Mouse (Mus musculus): Measurements from ENCODE around the gene Arhgef5. TPM values are rescaled to one million over a fixed set of nuclear protein-coding genes. Genes with fewer than 3 reads are reported as not detected.
A peak's percentile ranks its signal among the peaks of the same experiment; 100 is the strongest.

The Arhgef5 gene
- polyA plus RNA-seq, 1 experiment from 2014 or later = 18.4 TPM

- WGBS = 29% methylated on average over 3 of the region's 3 CpGs
- H3K4me3 ChIP-seq (replicated peaks) = no peak overlapping the region
- peaks cover 13% of the 10 kb centered on the region for H3K4me1 ChIP-seq (replicated peaks)
- 0 out of 2 replicates have a peak overlapping the region, but pooled peaks have one; percentile 14 for H3K4me2 ChIP-seq (replicated peaks)
- peak; percentile 86 for ATAC-seq
- no peaks in the 10 kb centered on the region for H3K27me3 ChIP-seq (replicated peaks)
- H3K36me3 ChIP-seq = peaks cover 13% of the 10 kb centered on the region
- H3K9me3 ChIP-seq = no peaks in the 10 kb centered on the region
- H3K27ac ChIP-seq = peak overlapping the region; percentile 76
- no peak overlapping the region for H3K9ac ChIP-seq
Measured at GRCm38 (mm10) chr6:43292041-43292440, 26.7 kb downstream of the Arhgef5 start.

DNA sequence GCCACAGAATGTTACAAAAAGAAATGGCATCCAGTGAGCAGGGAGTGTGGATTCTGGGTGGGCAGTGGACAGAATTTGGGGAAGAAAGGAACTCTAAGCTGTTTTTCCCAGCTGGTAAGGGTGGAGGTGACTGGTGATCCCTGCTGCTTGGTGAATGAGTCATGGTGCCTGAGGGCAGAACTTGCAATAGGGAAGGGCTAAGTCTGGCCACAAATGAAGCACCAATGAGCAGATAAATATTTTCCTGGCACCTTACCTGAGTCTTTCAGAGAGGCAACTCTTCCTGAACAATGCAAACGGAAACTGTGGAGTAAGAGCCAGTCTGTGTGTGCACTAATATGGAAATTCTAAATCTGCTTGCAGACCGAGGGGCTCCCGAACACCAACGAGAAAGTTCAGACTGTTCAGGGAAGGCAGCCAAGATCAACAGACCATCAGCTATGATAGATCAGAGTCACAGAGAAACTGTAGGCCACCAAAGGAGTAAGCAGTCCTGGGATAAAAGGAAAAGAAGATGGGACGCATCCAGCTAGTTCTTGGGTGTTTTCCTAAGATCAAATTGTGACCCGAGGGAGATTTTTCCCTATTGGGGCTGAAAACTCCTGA is 27.2 kb downstream of the Arhgef5 start:
- WGBS = 46% methylated on average over 6 of the region's 6 CpGs

GRCm38 (mm10) chr6:43293175-43293574 is 27.8 kb downstream of the Arhgef5 start:
- Histone ChIP-seq H3K27me3 (replicated peaks) (no peaks in the 10 kb centered on the region), H3K4me2 (replicated peaks) (no peak overlapping the region), H3K4me3 (replicated peaks) (no peak overlapping the region), H3K36me3 (peaks cover 10% of the 10 kb centered on the region), H3K9me3 (no peaks in the 10 kb centered on the region), H3K9ac (no peak overlapping the region), H3K4me1 (replicated peaks) (peaks cover 13% of the 10 kb centered on the region), H3K27ac (peak overlapping the region; percentile 76)
- ATAC-seq = peak; percentile 42
- 62% methylated on average over 7 of the region's 7 CpGs for WGBS

More for the DNA sequence above, 27.2 kb downstream of the Arhgef5 start:
- H3K27me3 ChIP-seq (replicated peaks) = no peaks in the 10 kb centered on the region
- peak overlapping the region; percentile 76 for H3K27ac ChIP-seq
- 0 out of 2 replicates have a peak overlapping the region, but pooled peaks have one; percentile 14 for H3K4me2 ChIP-seq (replicated peaks)
- no peaks in the 10 kb centered on the region for H3K9me3 ChIP-seq
- H3K9ac ChIP-seq = no peak overlapping the region
- no peak overlapping the region for H3K4me3 ChIP-seq (replicated peaks)
- peak; percentile 80 for ATAC-seq
- peaks cover 11% of the 10 kb centered on the region for H3K36me3 ChIP-seq
- peaks cover 13% of the 10 kb centered on the region for H3K4me1 ChIP-seq (replicated peaks)

- no peaks in the 10 kb centered on the region for H3K36me3 ChIP-seq
- H3K4me2 ChIP-seq (replicated peaks) = no peak overlapping the region
- H3K9ac ChIP-seq = no peak overlapping the region
- peaks cover 13% of the 10 kb centered on the region for H3K4me1 ChIP-seq (replicated peaks)
- no peak overlapping the region; the same call in 1 of the 2 replicates for H3K27ac ChIP-seq
- WGBS = 23% methylated on average over 5 of the region's 5 CpGs
- 0 out of 2 replicates have a peak, but pooled peaks have one; percentile 3 for ATAC-seq
- no peak overlapping the region for H3K4me3 ChIP-seq (replicated peaks)
- H3K27me3 ChIP-seq (replicated peaks) = no peaks in the 10 kb centered on the region
- no peaks in the 10 kb centered on the region for H3K9me3 ChIP-seq
Measured at GRCm38 (mm10) chr6:43295908-43296307, 30.5 kb downstream of the Arhgef5 start.

- Histone ChIP-seq H3K9ac (no peak overlapping the region), H3K4me1 (replicated peaks) (peaks cover 13% of the 10 kb centered on the region), H3K4me3 (replicated peaks) (no peak overlapping the region), H3K4me2 (replicated peaks) (no peak overlapping the region), H3K27me3 (replicated peaks) (no peaks in the 10 kb centered on the region), H3K36me3 (no peaks in the 10 kb centered on the region), H3K27ac (no peak overlapping the region), H3K9me3 (no peaks in the 10 kb centered on the region)
- no peak; the same call in none of the 2 replicates for ATAC-seq
- WGBS = 34% methylated on average over 7 of the region's 7 CpGs
Measured at GRCm38 (mm10) chr6:43296798-43297507, 31.6 kb downstream of the Arhgef5 start.

- no peak overlapping the region for H3K27ac ChIP-seq
- H3K4me2 ChIP-seq (replicated peaks) = no peak overlapping the region
- H3K27me3 ChIP-seq (replicated peaks) = no peaks in the 10 kb centered on the region
- H3K36me3 ChIP-seq = no peaks in the 10 kb centered on the region
- H3K4me3 ChIP-seq (replicated peaks) = no peak overlapping the region
- ATAC-seq = peak; percentile 39
- H3K4me1 ChIP-seq (replicated peaks) = peaks cover 13% of the 10 kb centered on the region
- no peak overlapping the region for H3K9ac ChIP-seq
- H3K9me3 ChIP-seq = no peaks in the 10 kb centered on the region
- WGBS = 46% methylated on average over 2 of the region's 2 CpGs
Measured at GRCm38 (mm10) chr6:43297508-43297850, 32.1 kb downstream of the Arhgef5 start.

- Histone ChIP-seq H3K9ac (no peak within 1 kb of the TSS), H3K27me3 (replicated peaks) (no peaks in the 10 kb centered on the region), H3K4me1 (replicated peaks) (no peaks in the 10 kb centered on the region), H3K4me2 (replicated peaks) (no peak within 1 kb of the TSS), H3K36me3 (no peaks in the 10 kb centered on the region), H3K4me3 (replicated peaks) (no peak within 1 kb of the TSS), H3K9me3 (no peaks in the 10 kb centered on the region), H3K27ac (no peak within 1 kb of the TSS)
- ATAC-seq = no peak
- 64% methylated on average over 16 of the region's 16 CpGs for WGBS
Measured at GRCm38 (mm10) chr6:43309454-43309853, 44.1 kb downstream of the Arhgef5 start, which contains the start of gene Nobox. Gene Nobox (minus strand): TSS chr6:43309554.

- Histone ChIP-seq H3K36me3 (no peaks in the 10 kb centered on the region), H3K27ac (no peak overlapping the region), H3K4me1 (replicated peaks) (no peaks in the 10 kb centered on the region), H3K9ac (no peak overlapping the region), H3K9me3 (no peaks in the 10 kb centered on the region), H3K4me3 (replicated peaks) (no peak overlapping the region), H3K27me3 (replicated peaks) (no peaks in the 10 kb centered on the region), H3K4me2 (replicated peaks) (no peak overlapping the region)
- WGBS = 35% methylated on average over 6 of the region's 6 CpGs
- no peak for ATAC-seq
Measured at GRCm38 (mm10) chr6:43310071-43310470, 44.7 kb downstream of the Arhgef5 start.

DNA sequence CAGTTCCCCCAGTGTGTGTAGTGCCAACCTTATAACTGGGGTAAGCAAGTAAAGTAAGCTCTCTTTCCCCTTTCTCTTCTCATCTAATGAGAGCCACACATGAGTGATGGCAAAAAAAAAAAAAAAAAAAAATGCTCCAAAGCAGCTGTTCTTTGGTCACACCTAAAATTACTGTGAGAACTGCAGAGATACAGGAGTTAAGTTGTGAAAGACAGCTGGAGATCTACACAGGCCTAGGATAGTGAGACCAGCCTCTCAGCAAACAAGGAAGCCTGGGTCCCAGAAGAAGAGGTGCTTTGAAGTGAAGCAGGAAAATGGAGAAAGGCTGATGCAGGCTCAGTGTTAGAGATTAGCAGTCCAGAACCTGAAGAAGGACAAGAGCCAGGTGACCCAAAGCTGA is 47.2 kb downstream of the Arhgef5 start:
- no peaks in the 10 kb centered on the region for H3K4me1 ChIP-seq (replicated peaks)
- no peaks in the 10 kb centered on the region for H3K36me3 ChIP-seq
- no peaks in the 10 kb centered on the region for H3K27me3 ChIP-seq (replicated peaks)
- H3K4me2 ChIP-seq (replicated peaks) = no peak overlapping the region
- no peak overlapping the region for H3K27ac ChIP-seq
- no peaks in the 10 kb centered on the region for H3K9me3 ChIP-seq
- no peak overlapping the region for H3K4me3 ChIP-seq (replicated peaks)
- no peak for ATAC-seq
- H3K9ac ChIP-seq = no peak overlapping the region

- H3K4me1 ChIP-seq (replicated peaks) = no peaks in the 10 kb centered on the region
- H3K27me3 ChIP-seq (replicated peaks) = no peaks in the 10 kb centered on the region
- H3K9ac ChIP-seq = no peak overlapping the region
- no peak overlapping the region for H3K4me3 ChIP-seq (replicated peaks)
- 56% methylated on average over 8 of the region's 8 CpGs for WGBS
- no peak overlapping the region for H3K4me2 ChIP-seq (replicated peaks)
- H3K27ac ChIP-seq = no peak overlapping the region
- no peaks in the 10 kb centered on the region for H3K9me3 ChIP-seq
- ATAC-seq = no peak
- H3K36me3 ChIP-seq = no peaks in the 10 kb centered on the region
Measured at GRCm38 (mm10) chr6:43312961-43313656, 47.7 kb downstream of the Arhgef5 start.

DNA sequence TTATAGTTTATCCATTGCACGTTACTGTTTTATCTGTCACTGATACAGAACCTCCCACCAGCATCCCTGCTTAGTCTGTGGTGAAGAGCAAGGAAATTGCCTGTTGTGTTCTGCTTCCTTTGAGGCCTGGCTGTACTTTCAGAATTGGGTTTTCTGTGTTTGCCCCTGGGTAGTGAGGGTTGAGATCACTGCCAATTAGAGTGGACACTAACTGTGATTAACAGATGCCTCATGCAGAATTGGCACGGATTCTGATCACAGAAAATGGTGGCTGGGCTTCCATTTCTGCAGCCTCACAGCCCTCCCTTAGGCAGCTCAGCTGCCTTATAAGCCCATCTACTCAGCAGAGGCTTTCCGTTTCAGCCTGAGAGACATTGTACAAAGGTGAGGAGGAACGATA is 68.1 kb downstream of the Arhgef5 start:
- Histone ChIP-seq H3K9me3 (no peaks in the 10 kb centered on the region), H3K27me3 (replicated peaks) (no peaks in the 10 kb centered on the region), H3K4me2 (replicated peaks) (no peak overlapping the region), H3K4me3 (replicated peaks) (no peak overlapping the region), H3K27ac (no peak overlapping the region), H3K9ac (no peak overlapping the region), H3K36me3 (no peaks in the 10 kb centered on the region), H3K4me1 (replicated peaks) (no peaks in the 10 kb centered on the region)
- 68% methylated on average over 4 of the region's 4 CpGs for WGBS
- no peak for ATAC-seq

DNA sequence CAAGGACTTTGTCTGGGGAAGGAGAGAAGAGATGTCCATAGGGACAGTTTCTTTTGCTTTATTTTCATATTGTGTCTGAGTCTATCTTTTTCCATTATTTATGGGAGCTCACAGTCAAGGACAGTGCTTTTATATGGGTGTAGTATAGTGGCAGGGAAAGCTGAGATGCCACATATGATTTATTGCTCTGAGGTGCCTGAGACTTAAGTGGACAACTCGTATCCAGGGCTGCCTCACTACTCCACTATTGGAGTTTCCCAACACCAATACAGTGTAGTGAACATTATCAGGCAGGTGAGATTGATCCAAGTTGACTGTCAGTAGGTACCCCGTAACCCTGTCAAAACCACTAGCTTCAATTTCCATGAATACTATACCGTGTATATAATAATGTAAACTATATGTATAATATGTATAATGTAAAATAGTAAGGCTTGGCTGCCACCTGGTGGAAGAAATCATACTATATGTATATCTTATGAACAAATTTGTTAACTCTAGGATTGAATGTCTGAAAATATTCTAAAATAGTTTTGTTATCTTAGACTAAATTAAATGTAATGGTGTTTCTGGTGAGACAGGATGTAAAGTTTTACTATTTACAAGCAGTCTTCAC is 70.3 kb downstream of the Arhgef5 start:
- Histone ChIP-seq H3K9me3 (no peaks in the 10 kb centered on the region), H3K27ac (no peak overlapping the region), H3K36me3 (no peaks in the 10 kb centered on the region), H3K4me2 (replicated peaks) (no peak overlapping the region), H3K9ac (no peak overlapping the region), H3K4me1 (replicated peaks) (no peaks in the 10 kb centered on the region), H3K4me3 (replicated peaks) (no peak overlapping the region), H3K27me3 (replicated peaks) (no peaks in the 10 kb centered on the region)
- peak; percentile 43; the same call in 1 of the 2 replicates for ATAC-seq
- 50% methylated on average over 3 of the region's 3 CpGs for WGBS
